Mouse (Mus musculus): ENCODE data around the gene Sppl3. TPM values are rescaled to one million over a fixed set of nuclear protein-coding genes. Genes with fewer than 3 reads are reported as not detected.

The Sppl3 gene
- polyA plus RNA-seq (2016; fragmentation: Nextera tagmentation; extraction: Ambion mirVana), result 11.5 and 12.0 TPM in 2 replicates

GRCm38 (mm10) chr5:115010577-115011216, at the start of gene Sppl3:
Gene Sppl3, plus strand, starts transcription at chr5:115011137.
- Histone ChIP-seq H3K4me1 (peaks cover 37% of the 10 kb centered on the region), H3K4me3 (peak within 1 kb of the TSS; percentile 100), H3K27me3 (ENCODE audit: low read depth, poor library complexity, severe bottlenecking) (peaks cover 11% of the 10 kb centered on the region; the same call in 1 of the 2 replicates), H3K27ac (replicated peaks) (peak within 1 kb of the TSS; percentile 98), H3K9me3 (replicated peaks) (no peaks in the 10 kb centered on the region), H3K36me3 (no peaks in the 10 kb centered on the region)
- WGBS, result 1% methylated on average over 61 of the region's 65 CpGs
- DNase-seq (ENCODE audit: low spot score), result peak; percentile 93

GRCm38 (mm10) chr5:114961590-114962360, 49.2 kb upstream of the Sppl3 start:
- Histone ChIP-seq H3K4me3 (no peak overlapping the region), H3K27me3 (ENCODE audit: low read depth, poor library complexity, severe bottlenecking) (no peaks in the 10 kb centered on the region), H3K36me3 (no peaks in the 10 kb centered on the region), H3K4me1 (peaks cover 3% of the 10 kb centered on the region; the same call in 1 of the 2 replicates), H3K9me3 (replicated peaks) (no peaks in the 10 kb centered on the region), H3K27ac (replicated peaks) (no peak overlapping the region)
- WGBS, result 71% methylated on average over 4 of the region's 4 CpGs
- no peak for DNase-seq (ENCODE audit: low spot score)

DNA sequence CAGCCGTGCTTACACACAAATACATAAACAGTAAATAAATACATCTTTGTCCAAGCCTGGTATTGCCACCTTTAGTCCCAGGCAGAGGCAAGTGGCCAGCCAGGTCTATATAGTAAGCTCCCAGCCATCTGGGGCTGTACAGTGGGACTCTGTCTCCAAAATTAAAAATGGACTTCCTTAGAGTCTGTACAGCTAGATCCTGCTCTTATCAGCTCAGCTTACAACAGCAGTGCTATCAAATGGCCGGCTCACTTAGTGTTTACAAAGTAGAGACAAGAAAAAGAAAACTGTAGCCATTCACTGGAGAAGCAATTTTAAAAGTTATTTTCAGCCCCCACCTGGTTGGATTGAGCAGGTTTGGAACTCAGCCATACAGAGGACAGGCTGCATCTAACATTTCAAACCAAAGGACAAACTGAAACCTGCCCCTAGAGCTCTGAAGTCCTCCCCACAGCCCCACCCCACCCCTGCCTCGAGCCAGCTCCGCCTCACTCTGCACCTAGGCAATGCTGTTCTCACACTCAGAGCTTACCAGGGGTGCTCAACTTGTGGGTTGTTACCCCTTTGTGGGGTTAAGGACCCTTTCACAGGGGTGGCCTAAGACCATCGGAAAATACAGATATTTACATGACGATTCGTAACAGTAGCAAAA, 46.5 kb upstream of the Sppl3 start:
- Histone ChIP-seq H3K9me3 (replicated peaks) (no peaks in the 10 kb centered on the region), H3K36me3 (no peaks in the 10 kb centered on the region), H3K4me3 (no peak overlapping the region), H3K27ac (replicated peaks) (no peak overlapping the region), H3K4me1 (peaks cover 17% of the 10 kb centered on the region), H3K27me3 (ENCODE audit: low read depth, poor library complexity, severe bottlenecking) (peaks cover 17% of the 10 kb centered on the region)
- 76% methylated on average over 7 of the region's 7 CpGs for WGBS
- no peak for DNase-seq (ENCODE audit: low spot score)

DNA sequence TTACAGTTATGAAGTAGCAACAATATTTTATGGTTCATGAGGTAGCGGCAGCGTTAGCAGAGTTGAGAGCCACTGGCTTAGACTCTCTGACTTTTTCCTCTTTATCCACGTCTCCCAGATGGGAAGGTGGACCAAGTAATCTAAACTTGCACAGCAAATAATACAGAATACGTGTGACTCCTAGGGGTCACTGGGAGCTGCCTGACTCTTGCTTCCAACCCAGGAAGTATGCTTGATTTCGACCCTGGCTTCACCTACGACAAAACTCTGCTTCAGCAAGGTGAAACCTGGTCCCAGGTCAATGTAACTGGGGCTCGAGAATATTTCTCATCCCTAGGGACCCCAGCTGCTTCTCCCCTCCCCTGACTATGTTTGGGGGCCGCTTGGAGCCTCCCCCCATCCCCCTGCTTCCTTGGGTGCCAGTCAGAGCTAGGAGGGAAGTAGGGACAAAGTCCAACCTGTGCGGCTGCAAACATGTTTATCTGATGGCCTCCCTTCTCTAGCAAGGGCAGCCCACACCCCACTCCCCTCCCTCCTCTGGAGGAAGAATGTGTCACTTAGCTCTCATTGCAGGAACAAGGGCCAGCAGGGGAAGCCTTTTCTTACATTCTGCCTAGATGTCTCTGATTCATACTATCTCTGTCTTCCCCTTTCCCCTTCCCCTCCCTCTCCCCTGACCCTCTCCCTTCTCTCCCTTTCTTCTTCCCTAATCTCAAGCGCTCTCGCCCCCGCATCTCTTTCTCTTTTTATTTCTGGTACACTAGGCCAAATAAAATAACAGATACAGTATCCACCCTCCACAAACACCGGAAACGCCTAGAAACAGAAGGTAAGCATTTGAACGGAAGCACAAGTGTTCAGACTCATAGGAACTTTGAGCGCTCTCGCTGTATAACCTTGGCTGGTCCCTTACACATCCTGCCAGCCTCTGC, 45.7 kb upstream of the Sppl3 start:
- H3K27me3 ChIP-seq (ENCODE audit: low read depth, poor library complexity, severe bottlenecking), result peaks cover 22% of the 10 kb centered on the region
- 77% methylated on average over 17 of the region's 17 CpGs for WGBS
- DNase-seq (ENCODE audit: low spot score), result no peak
- no peak overlapping the region for H3K4me3 ChIP-seq
- H3K4me1 ChIP-seq, result peaks cover 17% of the 10 kb centered on the region
- H3K9me3 ChIP-seq (replicated peaks), result no peaks in the 10 kb centered on the region
- no peaks in the 10 kb centered on the region for H3K36me3 ChIP-seq
- no peak overlapping the region for H3K27ac ChIP-seq (replicated peaks)

DNA sequence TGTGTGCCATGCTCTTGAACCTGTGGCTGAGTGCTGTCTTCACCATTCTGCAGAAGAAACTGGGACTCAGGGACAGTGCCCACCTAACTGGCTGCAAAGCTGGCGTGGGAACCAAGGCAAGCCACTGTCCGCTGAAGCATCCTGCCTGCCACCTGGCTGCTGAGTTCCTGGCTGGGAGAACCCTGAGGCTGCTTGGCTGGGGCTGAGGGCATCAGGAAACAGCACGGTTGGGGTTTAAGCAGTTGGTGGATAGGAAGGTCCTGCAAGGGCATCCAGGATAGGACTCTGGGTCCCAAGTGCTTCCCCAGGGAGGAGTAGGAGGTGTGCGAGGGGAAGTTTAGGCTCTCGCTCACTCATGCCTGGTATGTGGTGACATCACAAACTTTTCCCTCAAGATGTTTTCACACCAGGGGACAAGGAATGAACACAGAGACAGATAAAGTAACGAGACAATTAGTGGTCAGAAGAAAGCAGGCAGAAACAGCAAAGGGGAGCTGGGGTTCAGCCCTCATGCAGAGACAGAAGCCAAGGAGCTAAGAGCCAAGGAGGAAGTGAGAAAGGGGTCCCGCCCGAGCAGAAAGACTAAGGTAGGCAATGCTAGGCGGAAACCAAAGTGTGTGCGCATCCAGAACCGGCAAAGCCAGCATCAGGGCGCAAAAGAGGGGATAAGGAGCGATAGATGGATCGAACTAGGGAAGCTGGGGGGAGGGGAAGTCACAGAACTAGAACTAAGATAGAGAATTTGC, 43.2 kb upstream of the Sppl3 start:
- Histone ChIP-seq H3K4me3 (no peak overlapping the region), H3K27ac (replicated peaks) (no peak overlapping the region), H3K4me1 (peaks cover 21% of the 10 kb centered on the region), H3K27me3 (ENCODE audit: low read depth, poor library complexity, severe bottlenecking) (peaks cover 22% of the 10 kb centered on the region), H3K36me3 (no peaks in the 10 kb centered on the region), H3K9me3 (replicated peaks) (no peaks in the 10 kb centered on the region)
- 46% methylated on average over 14 of the region's 14 CpGs for WGBS
- no peak for DNase-seq (ENCODE audit: low spot score)

- Histone ChIP-seq H3K4me3 (no peak overlapping the region), H3K27me3 (ENCODE audit: low read depth, poor library complexity, severe bottlenecking) (peaks cover 22% of the 10 kb centered on the region), H3K36me3 (no peaks in the 10 kb centered on the region), H3K4me1 (peaks cover 21% of the 10 kb centered on the region), H3K27ac (replicated peaks) (0 out of 2 replicates have a peak overlapping the region, but pooled peaks have one; percentile 18), H3K9me3 (replicated peaks) (no peaks in the 10 kb centered on the region)
- DNase-seq (ENCODE audit: low spot score), result no peak
- WGBS, result 32% methylated on average over 7 of the region's 7 CpGs
Observed at GRCm38 (mm10) chr5:114968651-114969050, 42.3 kb upstream of the Sppl3 start.

- Histone ChIP-seq H3K27me3 (ENCODE audit: low read depth, poor library complexity, severe bottlenecking) (peaks cover 22% of the 10 kb centered on the region), H3K9me3 (replicated peaks) (no peaks in the 10 kb centered on the region), H3K27ac (replicated peaks) (0 out of 2 replicates have a peak overlapping the region, but pooled peaks have one; percentile 18), H3K36me3 (no peaks in the 10 kb centered on the region), H3K4me1 (peaks cover 21% of the 10 kb centered on the region), H3K4me3 (no peak overlapping the region)
- 18% methylated on average over 4 of the region's 4 CpGs for WGBS
- DNase-seq (ENCODE audit: low spot score), result no peak
Observed at GRCm38 (mm10) chr5:114969064-114969463, 41.9 kb upstream of the Sppl3 start.

DNA sequence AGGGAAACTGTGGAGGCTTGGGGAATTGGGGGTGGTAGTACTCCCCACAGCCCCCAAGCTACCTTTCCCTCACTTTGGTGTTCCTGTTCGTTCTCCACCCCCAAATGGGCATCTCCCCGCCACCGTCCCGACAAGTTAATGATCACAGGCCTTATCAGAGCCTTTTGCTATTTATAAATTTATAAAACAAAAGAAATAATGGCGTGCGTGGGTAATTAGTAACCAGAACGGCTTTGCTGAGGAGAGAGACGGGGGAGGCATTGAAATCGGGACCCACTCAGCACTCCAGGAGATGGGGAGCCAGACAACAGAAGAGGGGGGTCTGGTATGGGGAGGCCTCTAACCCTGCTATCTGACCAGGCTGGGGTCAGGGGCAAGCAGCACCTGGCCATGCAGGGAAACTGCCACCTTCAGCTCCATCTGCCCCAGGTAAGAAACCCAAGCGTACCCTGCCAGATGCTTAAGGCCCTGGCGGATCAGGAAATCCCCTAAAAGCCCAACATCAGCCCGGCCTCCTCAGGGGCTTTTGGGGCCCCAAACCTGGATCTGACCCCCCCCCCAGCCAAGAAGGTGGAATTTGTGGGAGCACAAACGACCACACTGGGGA, 41.2 kb upstream of the Sppl3 start:
- Histone ChIP-seq H3K27me3 (ENCODE audit: low read depth, poor library complexity, severe bottlenecking) (peaks cover 22% of the 10 kb centered on the region), H3K27ac (replicated peaks) (no peak overlapping the region), H3K4me3 (no peak overlapping the region), H3K36me3 (no peaks in the 10 kb centered on the region), H3K9me3 (replicated peaks) (no peaks in the 10 kb centered on the region), H3K4me1 (peaks cover 21% of the 10 kb centered on the region)
- WGBS, result 67% methylated on average over 13 of the region's 13 CpGs
- no peak for DNase-seq (ENCODE audit: low spot score)

DNA sequence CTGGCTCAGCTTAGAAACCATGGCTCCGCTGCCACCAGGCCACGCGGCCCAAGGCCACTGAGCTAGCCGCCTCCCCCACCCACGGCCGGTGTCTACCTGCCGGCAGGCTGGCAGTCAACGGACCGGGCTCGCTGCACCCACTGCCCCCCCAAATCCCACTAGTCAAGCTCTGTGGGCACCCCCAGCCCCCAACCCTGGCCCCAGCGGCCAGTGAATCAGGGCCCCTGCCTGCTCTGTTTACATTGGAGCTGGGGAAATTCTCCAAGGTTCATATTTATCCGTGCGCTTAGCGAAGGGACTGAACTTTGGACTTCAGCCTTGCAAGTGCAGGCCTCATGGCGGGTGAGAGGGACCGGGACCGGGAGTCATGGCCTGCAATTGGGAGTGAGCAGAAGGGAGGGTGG, 40.1 kb upstream of the Sppl3 start, which contains the start of gene Hnf1a:
Gene Hnf1a (minus strand): TSS at position 271 of the 404 bp plus-strand sequence.
- no peak for DNase-seq (ENCODE audit: low spot score)
- no peak within 1 kb of the TSS for H3K27ac ChIP-seq (replicated peaks)
- H3K36me3 ChIP-seq, result no peaks in the 10 kb centered on the region

DNA sequence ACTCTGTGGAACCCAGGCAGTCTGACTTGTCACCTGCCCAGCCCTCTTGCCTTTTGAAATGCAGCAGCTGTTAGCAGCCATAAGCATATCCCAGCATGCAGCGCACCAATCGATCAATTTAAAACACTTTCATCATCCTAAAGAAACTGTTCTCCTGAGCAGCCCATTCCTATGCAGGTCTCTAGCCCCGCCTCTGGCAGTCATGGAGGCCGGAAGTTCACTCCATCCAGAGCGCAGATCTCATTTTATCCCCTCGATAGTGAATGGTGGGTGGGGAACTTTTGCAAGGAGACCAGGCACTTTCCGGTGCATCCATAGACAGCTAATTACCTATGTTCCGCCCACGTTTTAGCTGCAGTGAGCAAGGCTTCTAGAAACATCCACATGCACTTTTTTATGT, 38.7 kb upstream of the Sppl3 start:
- Histone ChIP-seq H3K36me3 (no peaks in the 10 kb centered on the region), H3K27ac (replicated peaks) (no peak overlapping the region), H3K27me3 (ENCODE audit: low read depth, poor library complexity, severe bottlenecking) (peaks cover 22% of the 10 kb centered on the region), H3K9me3 (replicated peaks) (no peaks in the 10 kb centered on the region), H3K4me3 (no peak overlapping the region), H3K4me1 (peaks cover 21% of the 10 kb centered on the region)
- DNase-seq (ENCODE audit: low spot score), result no peak
- WGBS, result 88% methylated on average over 9 of the region's 9 CpGs

More for the DNA sequence above, 40.1 kb upstream of the Sppl3 start, which contains the start of gene Hnf1a:
- no peaks in the 10 kb centered on the region for H3K9me3 ChIP-seq (replicated peaks)
- peaks cover 21% of the 10 kb centered on the region for H3K4me1 ChIP-seq
- H3K27me3 ChIP-seq (ENCODE audit: low read depth, poor library complexity, severe bottlenecking), result peaks cover 22% of the 10 kb centered on the region
- no peak within 1 kb of the TSS for H3K4me3 ChIP-seq
- WGBS, result 85% methylated on average over 17 of the region's 17 CpGs

- DNase-seq (ENCODE audit: low spot score), result no peak
- Histone ChIP-seq H3K4me3 (no peak overlapping the region), H3K9me3 (replicated peaks) (no peaks in the 10 kb centered on the region), H3K27ac (replicated peaks) (no peak overlapping the region), H3K27me3 (ENCODE audit: low read depth, poor library complexity, severe bottlenecking) (peaks cover 14% of the 10 kb centered on the region), H3K4me1 (peaks cover 18% of the 10 kb centered on the region), H3K36me3 (no peaks in the 10 kb centered on the region)
- 84% methylated on average over 8 of the region's 8 CpGs for WGBS
Observed at GRCm38 (mm10) chr5:114973131-114973530, 37.8 kb upstream of the Sppl3 start.

Data from midbrain, embryonic 10.5 days (tissue).